Mouse (Mus musculus) cerebral cortex, adult 2 months (tissue): ENCODE measurements around the gene Lsp1.

Experiments
- WGBS: fragments of 180-500 bp; shearing (Covaris S2); methylation state at CpG from one replicate; pipeline ENCODE4 v1.1.7; 2018; 5-methylcytosine and 5-hydroxymethylcytosine counted together

Gene Lsp1

DNA sequence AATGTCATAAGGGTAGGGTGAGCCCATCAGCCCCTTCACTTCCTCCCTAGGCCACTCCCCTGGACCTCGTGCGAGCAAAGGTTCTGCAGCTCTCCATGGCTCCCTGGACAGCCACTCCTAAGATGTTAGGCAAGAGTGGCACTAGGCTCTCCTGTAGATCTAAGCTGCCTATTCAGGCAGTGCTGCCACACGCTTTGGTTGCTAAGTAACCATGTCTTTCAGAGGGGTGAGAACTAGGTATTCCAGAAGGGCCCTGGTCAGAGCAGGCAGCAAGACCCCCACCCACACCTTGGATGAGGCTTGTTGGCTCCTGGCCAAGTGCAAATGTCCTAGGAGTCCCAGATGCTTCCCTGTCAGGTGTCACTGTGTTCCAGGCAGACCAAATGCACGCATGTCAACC, 45.9 kb downstream of the Lsp1 start:
- 56% methylated on average over 4 of the region's 4 CpGs for WGBS

GRCm38 (mm10) chr7:142507453-142507852, 46.8 kb downstream of the Lsp1 start:
- WGBS, result 96% methylated on average over 9 of the region's 9 CpGs

DNA sequence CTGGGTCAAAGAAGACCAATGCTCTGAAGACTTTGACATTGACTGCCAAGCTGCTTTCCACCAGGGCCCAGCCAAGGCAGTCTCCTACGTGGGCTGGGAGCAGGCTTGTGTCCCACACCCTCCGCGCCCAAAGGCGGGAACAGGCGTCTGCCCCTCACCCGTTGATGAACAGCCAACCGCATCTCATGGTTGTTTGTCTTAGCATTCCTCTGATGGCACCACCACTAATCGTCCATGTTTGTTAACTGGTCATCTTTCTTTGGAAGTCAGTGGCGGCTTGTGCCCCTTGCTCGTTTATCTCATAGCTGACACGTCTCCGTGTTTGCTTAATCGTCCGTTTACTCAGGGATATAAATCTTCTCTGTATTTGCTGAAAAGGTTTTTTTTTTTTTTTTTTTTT, 48.9 kb downstream of the Lsp1 start:
- 63% methylated on average over 14 of the region's 14 CpGs for WGBS

- 52% methylated on average over 12 of the region's 12 CpGs for WGBS
These were observed 49.6 kb downstream of the Lsp1 start for GRCm38 (mm10) chr7:142510021-142510777.

- 92% methylated on average over 4 of the region's 4 CpGs for WGBS
These were observed 53.4 kb downstream of the Lsp1 start for GRCm38 (mm10) chr7:142514048-142514447.

GRCm38 (mm10) chr7:142516221-142516978, 55.8 kb downstream of the Lsp1 start:
- WGBS, result 59% methylated on average over 21 of the region's 21 CpGs

DNA sequence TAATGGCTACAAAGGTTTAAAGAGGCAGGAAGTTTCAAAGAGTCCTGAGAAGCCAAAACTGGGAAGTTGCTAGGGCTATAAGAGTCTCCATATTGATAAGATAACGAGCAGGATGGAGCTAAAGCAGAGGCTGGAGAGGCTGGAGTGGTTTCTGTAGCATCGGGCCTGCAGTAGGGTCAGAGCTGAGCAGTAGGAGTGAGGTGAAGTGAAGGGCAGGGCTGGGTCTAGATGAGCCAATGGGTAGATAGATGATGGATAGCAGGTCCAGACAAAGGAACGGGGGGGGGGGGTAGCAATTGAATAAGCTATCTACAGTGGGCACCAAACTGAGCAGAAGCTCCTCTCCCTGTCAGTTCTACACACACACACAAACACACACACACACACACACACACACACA, 56.9 kb downstream of the Lsp1 start:
- WGBS, result 85% methylated on average over 3 of the region's 3 CpGs

DNA sequence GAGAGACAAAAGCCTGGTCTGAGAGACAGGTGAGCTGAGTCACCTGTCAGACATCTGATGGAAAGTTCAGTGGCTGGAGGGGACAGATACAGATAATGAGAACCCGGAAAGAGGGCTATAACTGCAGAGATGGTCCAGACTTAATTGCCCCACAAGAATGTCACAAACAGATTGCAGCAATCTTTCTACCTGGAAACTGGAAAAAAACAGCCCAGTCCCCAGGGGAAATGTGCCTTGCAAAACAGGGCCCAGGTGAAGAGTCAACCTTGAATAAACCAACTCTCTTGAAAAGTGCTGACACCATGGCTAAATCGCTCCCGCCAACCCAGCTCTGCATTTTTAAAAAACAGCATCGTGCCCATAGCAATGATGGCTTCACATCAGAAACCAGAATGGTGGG, 59.7 kb downstream of the Lsp1 start:
- WGBS, result 93% methylated on average over 4 of the region's 4 CpGs

GRCm38 (mm10) chr7:142522352-142522751, 61.7 kb downstream of the Lsp1 start:
- 46% methylated on average over 4 of the region's 4 CpGs for WGBS

DNA sequence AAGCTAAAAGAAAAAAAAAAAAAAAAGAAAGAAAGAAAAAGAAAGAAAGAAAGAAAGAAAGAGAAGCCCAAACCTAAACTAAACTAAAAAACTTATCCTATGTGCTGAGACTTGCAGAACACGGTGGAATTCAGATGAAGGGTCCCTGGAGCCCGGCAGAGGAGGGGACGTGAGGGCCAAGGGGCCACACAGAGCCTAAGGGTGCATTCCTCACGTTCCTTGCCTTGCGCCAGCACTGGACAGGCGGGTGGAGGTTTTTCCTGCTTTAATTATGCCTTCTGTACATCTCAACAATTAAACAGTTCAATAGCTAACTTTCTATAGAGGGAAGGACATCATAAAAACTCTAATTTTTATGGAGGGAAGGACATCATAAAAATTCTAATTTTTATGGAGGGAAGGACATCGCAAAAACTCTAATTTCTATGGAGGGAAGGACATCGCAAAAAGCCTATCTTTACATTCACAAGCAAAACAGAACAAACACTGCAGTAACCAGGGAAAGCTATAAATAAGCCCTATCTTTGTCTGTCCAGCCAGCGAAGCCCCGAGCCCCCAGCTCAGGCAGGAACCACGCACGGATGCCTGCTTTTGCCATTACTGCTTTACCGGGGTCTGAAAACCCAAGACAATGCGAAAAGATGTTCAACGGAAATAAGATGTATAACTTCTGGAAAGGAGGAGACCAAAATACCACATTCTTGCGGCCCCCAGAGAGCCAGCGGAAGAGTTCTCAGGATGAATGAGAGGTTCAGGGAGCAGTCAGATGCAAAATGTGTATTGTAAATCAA, 62.8 kb downstream of the Lsp1 start:
- 74% methylated on average over 17 of the region's 17 CpGs for WGBS

DNA sequence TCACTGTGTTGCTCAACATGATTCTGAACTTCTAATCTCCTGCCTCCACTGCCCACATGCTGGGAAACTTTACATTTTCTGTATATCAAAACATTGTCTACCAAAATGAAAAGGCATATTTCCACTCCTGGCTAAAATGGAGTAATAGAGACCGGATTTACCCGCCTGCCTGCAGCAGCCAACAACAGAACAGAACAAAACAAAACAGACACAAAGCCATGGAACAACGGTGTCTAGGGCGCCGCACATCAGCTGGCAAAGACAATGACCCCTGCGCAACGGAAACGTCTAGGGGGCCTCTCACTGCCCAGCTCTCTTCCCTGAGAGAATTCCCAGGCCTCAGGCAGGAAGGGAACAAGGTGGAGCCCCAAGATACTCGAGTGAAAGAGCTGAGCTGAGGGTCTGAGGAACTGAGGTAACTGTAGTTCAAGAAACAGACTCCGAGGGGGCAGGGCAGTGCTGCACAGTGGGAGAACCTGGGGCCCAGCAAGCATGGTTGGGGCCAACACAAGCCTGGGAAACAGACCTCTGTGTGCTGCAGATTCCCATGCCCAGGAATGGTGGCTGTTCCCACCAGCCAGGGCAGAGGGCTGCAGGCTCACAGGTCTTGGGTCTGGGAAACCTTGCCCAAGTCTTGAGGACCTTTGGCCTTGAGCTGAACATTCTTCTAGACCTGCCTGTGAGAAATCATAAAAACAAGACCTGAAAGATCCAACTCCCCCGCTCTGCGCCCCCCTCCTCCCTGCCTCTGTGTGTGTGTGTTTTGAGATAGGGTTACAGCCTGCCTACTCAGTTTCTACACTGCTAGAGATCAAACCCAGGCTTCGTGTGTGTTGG, 65.0 kb downstream of the Lsp1 start:
- WGBS, result 71% methylated on average over 13 of the region's 13 CpGs

GRCm38 (mm10) chr7:142529350-142529749, 68.7 kb downstream of the Lsp1 start:
- 86% methylated on average over 10 of the region's 10 CpGs for WGBS

DNA sequence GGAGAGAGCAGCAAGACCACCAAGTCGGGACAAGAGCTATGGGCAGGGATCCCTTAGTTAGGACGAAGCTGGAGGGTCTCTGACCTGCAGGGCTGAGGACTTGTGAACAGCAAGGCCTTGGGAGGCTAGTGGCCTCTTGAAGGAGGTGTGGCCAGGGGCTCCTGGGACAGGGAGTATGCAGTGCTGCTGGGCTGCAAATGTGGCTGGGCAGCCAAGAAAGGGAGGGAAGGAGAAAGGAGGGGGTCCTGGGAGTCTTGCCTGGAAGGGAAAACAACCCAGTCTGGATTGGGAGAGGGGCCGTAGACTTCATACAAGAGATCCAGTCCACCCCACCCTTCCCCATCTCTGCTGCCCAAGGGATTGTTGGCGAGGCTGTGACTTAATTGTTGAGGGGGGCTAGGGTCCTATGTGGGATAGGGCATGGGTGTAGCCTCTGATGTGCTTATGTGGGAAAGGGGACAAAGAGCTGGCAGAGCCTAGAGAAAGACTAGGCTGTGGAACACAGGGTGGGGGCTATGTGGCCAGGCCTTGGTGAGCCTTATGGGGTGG, 71.4 kb downstream of the Lsp1 start:
- WGBS, result 92% methylated on average over 4 of the region's 4 CpGs

DNA sequence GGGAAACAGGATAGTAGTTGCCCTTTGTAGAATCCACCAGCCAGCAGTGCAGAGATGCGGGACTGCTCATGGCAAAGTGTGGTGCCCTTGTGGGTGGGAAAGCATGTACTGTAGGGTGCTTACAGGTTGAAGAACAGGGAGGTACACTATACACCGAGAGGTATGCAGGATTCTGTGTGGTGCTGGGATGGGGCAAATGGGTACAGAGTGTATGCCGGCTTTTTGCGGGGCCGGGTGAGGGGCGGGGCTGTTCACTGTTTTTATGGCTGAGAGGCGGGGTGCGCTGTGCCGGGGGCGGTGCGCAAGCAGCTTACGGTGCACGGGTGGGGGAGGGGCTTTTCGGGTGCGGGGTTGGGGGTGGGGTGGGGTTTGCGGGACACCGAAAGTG, 72.1 kb downstream of the Lsp1 start, which contains the start of gene Mrpl23:
TSS of gene Mrpl23 (plus strand) at position 16 of the 388 bp plus-strand sequence.
- WGBS, result 1% methylated on average over 17 of the region's 17 CpGs

GRCm38 (mm10) chr7:142533059-142533855, 72.6 kb downstream of the Lsp1 start:
- 1% methylated on average over 42 of the region's 44 CpGs for WGBS

DNA sequence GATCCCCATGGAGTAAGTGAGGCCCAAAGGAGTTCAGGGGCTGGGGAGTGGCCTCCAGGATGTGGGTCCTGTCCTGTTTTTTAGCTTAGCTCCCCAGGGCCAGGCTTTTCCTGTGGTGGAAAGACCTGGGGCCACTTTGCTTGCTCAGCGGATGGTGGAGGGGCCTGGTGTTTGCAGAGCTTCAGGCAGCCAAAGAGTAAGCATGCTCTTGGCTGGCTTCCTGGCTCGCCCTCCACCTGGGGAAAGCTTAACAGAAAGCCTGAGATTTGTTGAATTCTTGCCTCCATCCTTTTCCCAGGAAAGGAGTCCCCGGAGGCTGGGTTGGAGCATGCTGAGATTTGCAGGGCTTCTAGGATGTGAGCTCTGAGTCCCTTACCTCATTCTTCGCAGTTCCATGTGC, 74.5 kb downstream of the Lsp1 start:
- WGBS, result 90% methylated on average over 4 of the region's 4 CpGs

DNA sequence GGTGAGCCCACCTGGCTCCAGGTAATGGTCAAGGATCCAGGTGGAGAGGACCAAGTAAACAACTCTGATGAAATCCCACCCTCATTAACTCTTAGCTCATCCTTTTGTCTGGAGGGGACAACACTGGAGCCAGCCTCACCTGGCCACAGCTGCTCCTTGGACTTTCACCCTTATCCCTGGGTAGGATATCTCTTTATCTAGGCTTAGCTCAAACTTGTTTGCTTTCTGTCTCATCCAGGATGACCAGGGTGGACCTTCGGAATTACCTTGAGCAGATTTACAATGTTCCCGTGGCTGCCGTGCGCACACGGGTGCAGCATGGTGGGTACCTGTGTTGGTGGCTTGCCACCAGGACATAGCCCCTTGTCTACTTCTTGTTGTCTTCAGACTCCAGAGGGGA, 75.2 kb downstream of the Lsp1 start:
- WGBS, result 98% methylated on average over 5 of the region's 5 CpGs

DNA sequence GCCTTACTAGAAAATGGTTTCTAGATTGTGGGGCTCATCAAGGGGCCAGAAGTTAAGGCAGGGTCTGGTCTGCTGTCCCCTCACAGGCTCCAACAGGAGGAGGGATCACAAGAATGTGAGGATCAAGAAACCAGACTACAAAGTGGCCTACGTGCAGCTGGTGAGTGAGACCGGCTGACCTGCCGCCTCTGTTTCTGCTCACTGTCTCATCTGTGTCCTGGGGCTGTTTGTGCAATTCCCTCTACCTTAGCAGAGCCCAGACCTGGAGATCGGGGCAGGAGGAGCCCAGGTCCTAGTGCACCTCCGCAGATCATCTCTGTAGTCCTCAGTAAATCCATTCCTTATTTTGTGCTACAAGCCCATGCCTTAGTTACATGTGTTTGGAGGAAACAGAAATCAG, 76.6 kb downstream of the Lsp1 start:
- 87% methylated on average over 5 of the region's 5 CpGs for WGBS

DNA sequence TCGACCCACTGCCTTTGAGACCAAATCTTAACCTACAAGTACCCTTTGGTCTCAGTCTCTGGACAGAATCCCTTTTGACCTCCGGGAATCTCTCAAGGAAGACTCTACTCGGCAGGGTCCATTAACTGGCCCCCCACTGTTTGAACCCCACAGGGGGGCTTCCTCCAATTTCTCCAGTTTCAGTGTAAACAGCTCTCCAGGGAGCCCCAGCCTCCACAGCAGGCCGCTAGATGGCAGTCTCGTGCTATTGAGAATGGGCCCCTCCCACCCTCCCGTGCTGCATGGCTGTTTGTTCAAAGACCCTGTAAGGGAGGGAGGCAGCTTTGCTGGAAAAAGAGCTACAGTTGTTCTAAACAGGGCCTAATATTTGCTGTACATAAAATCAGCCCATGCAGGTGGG, 77.3 kb downstream of the Lsp1 start:
- WGBS, result 15% methylated on average over 6 of the region's 6 CpGs

DNA sequence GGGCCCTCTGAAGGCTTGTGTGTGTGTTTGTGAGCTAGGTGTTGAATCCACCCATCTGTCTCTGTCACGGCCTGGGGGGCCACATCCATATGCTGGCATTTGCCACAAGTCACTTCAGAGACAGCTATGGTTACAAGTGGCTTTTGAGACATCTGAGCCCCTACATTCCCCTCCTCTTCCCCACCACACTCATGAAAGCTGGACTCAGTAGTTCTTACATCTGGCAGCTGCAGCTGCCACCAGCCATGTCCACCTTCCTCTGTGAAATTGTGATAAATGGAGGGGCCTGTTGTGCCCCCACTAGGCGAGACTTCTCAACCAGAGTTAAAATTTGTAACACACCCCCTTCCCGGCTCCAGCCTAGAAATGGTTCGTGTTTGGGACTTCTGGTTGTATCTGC, 77.7 kb downstream of the Lsp1 start:
- WGBS, result 69% methylated on average over 4 of the region's 4 CpGs
